Mouse (Mus musculus): ENCODE results near the gene Cry1. TPM values are rescaled to one million over a fixed set of nuclear protein-coding genes. Genes with fewer than 3 reads are reported as not detected.

Cry1 gene
- polyA plus RNA-seq, 1 experiment from 2014 or later, result 19.7 TPM

GRCm38 (mm10) chr10:85102247-85103084, 82.4 kb downstream of the Cry1 start, which contains the start of the genes Fhl4 and Tmem263:
Gene Fhl4 (minus strand): TSS chr10:85102495.
Gene Tmem263 (plus strand): TSS chr10:85102627.
- H3K4me1 ChIP-seq (ENCODE audit: control insufficient read depth, insufficient read depth, low read length), result peaks cover 13% of the 10 kb centered on the region
- no peaks in the 10 kb centered on the region for H3K27me3 ChIP-seq (ENCODE audit: control insufficient read depth, insufficient read depth, low read length)
- peak within 1 kb of the TSS; percentile 92 for H3K4me2 ChIP-seq (ENCODE audit: low read depth, low read length)
- H3K9ac ChIP-seq (ENCODE audit: low read length), result peak within 1 kb of the TSS; percentile 98
- no peaks in the 10 kb centered on the region for H3K9me3 ChIP-seq (replicated peaks; ENCODE audit: control insufficient read depth, low read length)
- under 1% methylated on average over 68 of the region's 96 CpGs for WGBS
- peak; percentile 96 for ATAC-seq (replicated peaks; ENCODE audit: extremely low read depth, insufficient read depth, low FRiP score)
- peak within 1 kb of the TSS; percentile 94 for H3K27ac ChIP-seq (ENCODE audit: low read length)
- peak within 1 kb of the TSS; percentile 99 for H3K4me3 ChIP-seq (ENCODE audit: low read length)
- H3K36me3 ChIP-seq (ENCODE audit: control insufficient read depth, insufficient read depth), result no peaks in the 10 kb centered on the region

GRCm38 (mm10) chr10:85101841-85102240, 83.0 kb downstream of the Cry1 start:
- Histone ChIP-seq H3K9me3 (replicated peaks; ENCODE audit: control insufficient read depth, low read length) (no peaks in the 10 kb centered on the region), H3K9ac (ENCODE audit: low read length) (peak overlapping the region; percentile 97), H3K4me2 (ENCODE audit: low read depth, low read length) (peak overlapping the region; percentile 92), H3K36me3 (ENCODE audit: control insufficient read depth, insufficient read depth) (no peaks in the 10 kb centered on the region), H3K4me3 (ENCODE audit: low read length) (peak overlapping the region; percentile 99), H3K27ac (ENCODE audit: low read length) (peak overlapping the region; percentile 93), H3K27me3 (ENCODE audit: control insufficient read depth, insufficient read depth, low read length) (no peaks in the 10 kb centered on the region), H3K4me1 (ENCODE audit: control insufficient read depth, insufficient read depth, low read length) (peaks cover 13% of the 10 kb centered on the region)
- peak; percentile 32; the same call in 1 of the 2 replicates for ATAC-seq (replicated peaks; ENCODE audit: extremely low read depth, insufficient read depth, low FRiP score)
- WGBS, result 3% methylated on average over 10 of the region's 10 CpGs

Other genes with a start within 250 kb of the Cry1 start
- 1.3 and 1.5 TPM in 2 replicates for gene Fhl4, start 82.6 kb downstream of the Cry1 start, polyA plus RNA-seq (2015; fragmentation: Nextera tagmentation; extraction: Ambion mirVana)
- gene Tmem263, start 82.4 kb downstream of the Cry1 start, polyA plus RNA-seq (2015; fragmentation: Nextera tagmentation; extraction: Ambion mirVana), result 47.6 and 55.1 TPM in 2 replicates
- 13.6 and 15.0 TPM in 2 replicates for gene Mterf2, start 57.0 kb downstream of the Cry1 start, polyA plus RNA-seq (2015; fragmentation: Nextera tagmentation; extraction: Ambion mirVana)
- 1.5 and 3.2 TPM in 2 replicates for gene Btbd11, start 201.8 kb upstream of the Cry1 start, polyA plus RNA-seq (2015; fragmentation: Nextera tagmentation; extraction: Ambion mirVana)

Data from heart, embryonic 16.5 days (tissue).